Mouse (Mus musculus) CD4-positive, CD25-positive, alpha-beta regulatory T cell, adult 2 months (primary cell): ENCODE data around the gene Foxs1.

Source experiments
- DNase-seq: peaks from one replicate; pipeline ENCODE4 v3.0.0-alpha.2; 2012; ENCODE audit warnings: low read depth, low spot score

The Foxs1 gene

GRCm38 (mm10) chr2:152903586-152903985 is 29.4 kb downstream of the Foxs1 start:
- no peak for DNase-seq

DNA sequence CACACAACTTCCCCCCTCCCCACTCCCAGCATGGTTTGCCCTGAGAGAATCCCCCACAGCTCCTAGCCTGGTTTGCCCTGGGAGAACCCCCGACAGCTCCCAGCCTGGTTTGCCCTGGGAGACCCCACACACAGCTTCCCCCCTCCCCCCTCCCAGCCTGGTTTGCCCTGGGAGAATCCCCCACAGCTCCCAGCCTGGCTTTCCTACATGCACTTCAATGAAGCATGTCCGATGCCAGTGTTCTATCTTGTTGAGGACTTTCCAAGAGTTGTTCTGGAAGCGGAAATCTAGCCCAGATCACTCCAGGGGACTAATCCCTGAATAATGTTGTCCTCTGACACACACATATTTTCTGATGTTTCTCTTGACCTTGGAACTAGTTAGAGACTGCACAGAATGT is 30.4 kb downstream of the Foxs1 start:
- no peak for DNase-seq

- DNase-seq: no peak
Measured at GRCm38 (mm10) chr2:152901296-152901695, 31.7 kb downstream of the Foxs1 start.

DNA sequence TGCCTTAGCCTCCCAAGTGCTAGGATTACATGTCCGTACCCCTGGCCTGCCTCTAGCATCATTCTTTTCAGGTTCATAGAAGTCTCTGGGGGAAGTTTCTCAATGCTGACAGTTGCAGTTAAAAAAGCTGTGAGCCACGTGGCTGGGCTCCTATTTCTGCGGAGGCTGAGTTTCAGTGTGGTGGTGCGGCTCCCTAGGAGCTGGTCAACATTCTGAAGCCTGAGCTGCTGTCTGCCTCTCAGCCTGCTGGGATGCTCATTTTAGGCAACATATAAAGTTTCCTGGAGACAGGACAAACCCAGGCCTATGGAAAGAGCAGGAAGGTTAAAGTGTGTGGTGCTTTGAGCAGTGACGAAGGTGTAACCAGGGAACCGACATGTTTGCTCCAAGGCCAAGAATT is 34.0 kb downstream of the Foxs1 start:
- no peak for DNase-seq

DNA sequence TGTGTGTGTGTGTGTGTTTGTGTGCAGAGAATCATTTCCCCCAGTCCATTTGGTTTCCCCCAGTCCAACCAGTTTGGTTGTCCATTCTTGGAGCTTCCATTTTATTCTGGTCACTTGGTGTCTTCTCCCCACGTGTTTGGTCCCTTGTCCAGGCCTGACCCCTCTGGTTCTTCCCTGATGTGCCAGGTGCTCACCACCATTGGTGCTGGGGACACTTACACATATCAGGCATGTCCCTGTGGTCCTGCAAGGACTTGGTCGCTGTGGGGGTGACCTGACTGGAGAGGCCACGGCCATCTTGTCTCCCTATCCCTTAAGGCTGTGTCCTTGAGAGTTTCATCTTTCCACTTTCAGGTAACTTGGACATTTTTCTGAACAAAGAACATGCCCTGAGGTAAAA is 36.1 kb downstream of the Foxs1 start:
- DNase-seq: no peak

DNA sequence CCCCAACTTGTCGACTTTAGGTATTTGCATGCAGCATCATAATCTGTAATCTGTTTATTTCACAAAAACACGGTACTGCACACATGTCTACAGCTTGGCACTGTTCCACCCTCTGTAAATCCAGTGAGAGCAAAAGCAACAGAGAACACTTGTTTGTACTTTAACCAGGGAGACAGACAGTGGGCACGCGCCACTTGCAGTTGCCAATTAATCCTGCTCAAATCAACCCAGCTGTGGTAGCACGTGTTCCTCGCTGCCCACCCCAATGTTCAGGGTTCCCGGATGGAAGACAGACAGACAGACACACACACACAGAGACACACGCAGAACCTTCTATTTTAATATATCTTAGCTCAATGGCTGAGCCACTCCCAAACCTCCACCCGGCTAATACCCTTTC is 37.2 kb downstream of the Foxs1 start:
- DNase-seq: no peak

DNA sequence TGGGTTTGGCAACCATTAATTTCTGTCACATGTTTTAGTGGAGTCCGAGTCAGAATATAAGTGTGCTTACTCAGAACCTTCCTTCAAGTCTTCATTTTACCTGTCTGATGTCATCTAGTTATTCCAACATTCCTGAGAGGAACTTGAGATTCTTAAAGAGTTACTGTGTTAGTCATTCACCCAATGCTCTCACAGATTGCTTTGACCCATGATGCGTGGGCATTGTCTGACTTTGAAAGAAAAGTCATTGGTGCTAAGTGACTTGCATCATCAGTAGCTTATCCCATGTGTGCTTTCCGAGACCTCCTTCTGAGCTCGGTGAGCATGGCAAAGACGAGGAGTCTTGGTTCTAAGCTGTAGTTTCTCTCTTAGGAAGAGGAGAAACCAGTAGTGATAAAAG is 44.2 kb downstream of the Foxs1 start:
- DNase-seq: no peak

- DNase-seq: no peak
Measured at GRCm38 (mm10) chr2:152887230-152887629, 45.8 kb downstream of the Foxs1 start.

- DNase-seq: no peak
Measured at GRCm38 (mm10) chr2:152884101-152884645, 48.8 kb downstream of the Foxs1 start.
